Mouse (Mus musculus): ENCODE results near the gene Eaf1.

GRCm38 (mm10) chr14:31462886-31463285, 31.3 kb upstream of the Eaf1 start:
- no peak for TF ChIP-seq POLR2A (IDR thresholded peaks at IDR 0.05; ENCODE audit: insufficient read depth, low read depth, low read length)
- no peak for TF ChIP-seq CTCF (IDR thresholded peaks at IDR 0.05; ENCODE audit: insufficient read depth, low read depth, low read length)
